Mouse (Mus musculus) erythroblast, adult 5-6 weeks (primary cell): ENCODE results near the gene Gm45623. TPM values are rescaled to one million over a fixed set of nuclear protein-coding genes. Genes with fewer than 3 reads are reported as not detected.

Experiments
- ATAC-seq: replicated peaks from 2 replicates; pipeline ENCODE4 v1.8.0; 2016; ENCODE audit warnings: moderate number of reproducible peaks, mild to moderate bottlenecking, moderate TSS enrichment, inconsistent platforms; ENCODE audit not compliant: poor library complexity, low FRiP score, severe bottlenecking
- total RNA-seq, 2 experiments: library from RNA; stranded (forward) in 1 of 2; stranded (reverse) in 1 of 2; fragments of 150-400 nt in 1 of 2; fragments of 200-764, 138-1000 nt in 1 of 2; gene quantifications; 2 replicates each; pipeline versions ENCODE4 v1.2.3 to v1.2.4; 2015 to 2017; ENCODE audit warnings: low replicate concordance in 2 of 2

Gene Gm45623
- total RNA-seq, 2 experiments from 2014 or later = not detected

DNA sequence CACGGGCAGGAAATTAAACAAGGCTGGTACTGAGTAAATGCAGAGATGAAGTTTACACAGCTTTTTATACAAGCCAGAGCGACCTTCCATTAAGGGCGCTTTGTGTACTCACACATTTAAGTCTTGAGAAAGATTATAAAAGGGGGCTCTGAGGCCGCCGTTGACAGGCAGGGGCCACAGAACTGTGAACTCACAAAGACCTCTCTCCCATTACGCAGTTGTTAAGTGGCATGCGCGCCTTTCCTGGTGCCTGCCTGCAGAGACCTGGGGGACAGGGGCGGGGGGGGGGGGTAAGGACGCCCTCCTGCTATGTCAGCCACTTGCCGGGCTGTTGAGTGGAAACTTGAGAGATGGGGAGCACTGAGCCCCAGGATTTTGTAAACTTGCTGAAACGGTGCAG is 3.6 kb upstream of the Gm45623 start:
- ATAC-seq = no peak

GRCm38 (mm10) chr13:56755871-56756270 is 2.2 kb upstream of the Gm45623 start:
- ATAC-seq = no peak

DNA sequence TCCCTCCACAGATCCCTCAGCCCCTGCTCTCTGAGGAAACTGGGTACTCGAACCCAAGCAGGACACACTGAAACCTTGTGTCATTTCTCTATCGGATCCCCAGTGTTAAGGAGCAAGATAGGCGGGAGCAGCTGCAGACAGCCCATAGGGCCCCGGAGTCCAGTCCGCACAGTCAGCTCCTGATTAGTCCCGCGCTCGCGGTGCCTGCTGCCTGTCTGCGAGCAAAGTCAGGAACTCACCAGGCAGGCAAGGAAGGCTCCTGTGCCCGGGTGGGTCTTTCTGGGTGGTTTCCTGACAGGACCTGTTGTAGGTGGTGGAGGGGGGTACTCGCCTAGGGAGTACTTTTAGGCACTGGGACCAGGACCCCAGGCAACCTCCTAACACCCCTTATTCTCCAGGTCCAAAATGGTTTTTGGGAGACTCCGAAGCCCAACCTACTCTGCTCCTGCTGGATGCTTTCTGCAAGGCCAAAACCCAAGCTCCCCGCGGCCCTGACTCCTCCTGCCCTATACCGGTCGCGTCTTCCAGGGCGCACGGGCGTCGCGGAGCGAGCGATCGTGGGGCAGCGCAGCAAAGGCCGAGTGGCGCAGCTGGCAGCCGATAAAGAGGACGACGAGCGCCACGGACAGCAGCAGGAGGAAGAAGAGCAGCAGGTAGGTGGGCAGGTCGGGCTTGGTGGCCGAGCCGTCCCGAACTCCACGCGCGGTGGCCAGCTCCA is 994 bp downstream of the Gm45623 start:
- ATAC-seq = no peak

DNA sequence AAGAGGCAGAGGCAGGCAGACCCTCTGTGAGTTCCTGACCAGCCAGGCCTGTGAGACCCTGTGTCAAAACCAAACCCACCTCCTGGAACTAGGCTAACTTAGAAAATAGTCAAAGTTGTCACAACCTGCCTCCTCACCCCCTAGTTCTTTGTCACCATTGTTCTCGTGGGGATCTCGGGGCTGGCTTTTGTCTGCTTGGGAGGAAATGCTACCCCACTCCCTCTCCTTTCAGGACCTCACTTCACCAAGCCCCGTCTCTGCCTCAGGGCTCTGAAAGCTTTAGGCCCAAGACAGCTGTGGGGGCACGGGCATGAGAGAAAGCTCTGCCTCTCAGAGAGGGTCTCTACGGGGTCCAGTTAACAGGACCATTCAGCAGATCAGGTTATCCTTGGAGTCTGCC is 1.9 kb downstream of the Gm45623 start:
- no peak for ATAC-seq

GRCm38 (mm10) chr13:56749377-56749776 is 4.2 kb downstream of the Gm45623 start:
- no peak for ATAC-seq

DNA sequence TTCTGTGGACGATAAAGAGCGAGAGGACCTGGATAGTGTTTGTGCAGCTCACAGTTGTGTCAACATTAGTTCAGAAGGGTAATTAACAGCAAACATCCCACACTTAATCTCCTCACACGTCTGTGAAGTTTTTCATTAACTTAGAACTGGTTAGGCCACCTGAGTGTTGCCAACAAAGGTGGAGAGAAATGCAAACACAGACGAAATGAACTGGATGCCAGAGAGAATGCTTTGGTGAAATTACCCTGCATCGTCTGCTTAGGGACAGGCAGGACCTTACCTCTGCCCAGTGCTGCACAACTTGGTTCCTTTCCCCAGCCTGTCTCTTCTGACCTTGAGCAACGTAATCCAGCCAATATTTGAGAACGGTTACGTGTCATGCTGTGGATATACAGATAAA is 6.1 kb downstream of the Gm45623 start:
- no peak for ATAC-seq

- ATAC-seq = no peak
Observed at GRCm38 (mm10) chr13:56746739-56747532, 6.7 kb downstream of the Gm45623 start.

DNA sequence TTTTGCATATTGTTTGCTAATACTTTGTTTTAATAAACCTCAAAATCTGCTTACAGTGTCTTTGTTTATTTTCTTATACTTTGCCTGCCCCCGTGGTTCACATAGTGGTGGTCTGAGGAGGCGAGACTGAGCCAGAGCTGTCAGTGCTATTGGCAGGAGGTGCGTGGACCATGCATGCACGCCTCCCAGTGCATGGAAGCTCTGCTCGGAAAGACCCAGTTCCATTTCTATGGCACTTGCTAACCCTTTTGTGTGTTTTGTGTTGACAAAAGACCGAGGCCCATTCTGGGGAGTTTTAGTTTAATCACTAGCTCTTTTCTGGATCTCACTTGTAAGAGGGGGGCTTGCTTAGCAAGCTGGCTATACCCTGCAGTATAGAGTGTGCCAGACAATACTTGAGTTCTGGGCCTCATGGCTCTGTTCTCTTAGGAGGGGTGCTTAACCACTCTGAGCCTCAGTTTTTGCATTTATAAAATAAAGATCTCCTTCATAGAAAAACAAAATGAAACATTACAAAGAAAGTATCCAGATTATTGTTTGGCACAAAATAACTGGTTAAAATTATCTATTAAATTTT is 11.2 kb downstream of the Gm45623 start:
- ATAC-seq = no peak

DNA sequence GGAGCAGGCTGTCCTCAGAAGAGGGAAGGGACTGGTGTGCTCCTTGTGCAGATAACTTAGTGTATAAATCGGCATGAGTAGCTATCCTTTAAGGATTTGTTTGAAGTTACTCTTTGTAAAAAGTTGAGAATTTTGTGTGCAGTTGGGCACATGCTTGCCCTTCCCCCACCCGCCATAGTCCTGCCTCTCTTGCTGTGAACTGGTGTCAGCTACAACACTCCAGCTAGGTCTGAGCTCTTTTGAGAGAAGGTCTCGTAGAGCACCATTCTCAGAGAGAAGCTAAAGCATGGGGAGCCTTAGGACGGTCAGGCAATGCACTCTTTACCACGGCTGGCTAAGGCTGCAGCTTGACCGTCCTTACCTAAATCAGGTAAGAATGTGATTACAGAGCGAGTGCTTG is 11.9 kb downstream of the Gm45623 start:
- ATAC-seq = no peak

- ATAC-seq = no peak
Observed at GRCm38 (mm10) chr13:56740496-56740895, 13.1 kb downstream of the Gm45623 start.

DNA sequence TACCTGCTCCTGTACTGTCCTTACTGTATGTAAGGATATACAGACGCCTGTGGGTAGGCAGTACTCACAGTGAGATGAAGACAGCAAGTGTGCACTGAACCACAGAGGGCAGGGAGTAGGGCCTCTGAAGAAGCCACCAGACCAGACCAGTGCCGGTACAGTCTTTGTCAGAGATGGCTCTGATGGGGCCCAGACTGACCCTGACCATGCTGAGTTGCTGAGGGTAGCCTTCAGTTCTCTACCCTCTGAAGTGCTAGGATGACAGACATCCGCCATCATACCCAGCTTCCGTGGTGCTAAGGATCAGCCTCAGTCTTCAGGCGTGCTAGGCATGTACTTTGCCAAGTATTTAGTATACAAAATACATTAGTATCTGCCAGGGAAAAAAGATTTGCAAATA is 14.1 kb downstream of the Gm45623 start:
- no peak for ATAC-seq

DNA sequence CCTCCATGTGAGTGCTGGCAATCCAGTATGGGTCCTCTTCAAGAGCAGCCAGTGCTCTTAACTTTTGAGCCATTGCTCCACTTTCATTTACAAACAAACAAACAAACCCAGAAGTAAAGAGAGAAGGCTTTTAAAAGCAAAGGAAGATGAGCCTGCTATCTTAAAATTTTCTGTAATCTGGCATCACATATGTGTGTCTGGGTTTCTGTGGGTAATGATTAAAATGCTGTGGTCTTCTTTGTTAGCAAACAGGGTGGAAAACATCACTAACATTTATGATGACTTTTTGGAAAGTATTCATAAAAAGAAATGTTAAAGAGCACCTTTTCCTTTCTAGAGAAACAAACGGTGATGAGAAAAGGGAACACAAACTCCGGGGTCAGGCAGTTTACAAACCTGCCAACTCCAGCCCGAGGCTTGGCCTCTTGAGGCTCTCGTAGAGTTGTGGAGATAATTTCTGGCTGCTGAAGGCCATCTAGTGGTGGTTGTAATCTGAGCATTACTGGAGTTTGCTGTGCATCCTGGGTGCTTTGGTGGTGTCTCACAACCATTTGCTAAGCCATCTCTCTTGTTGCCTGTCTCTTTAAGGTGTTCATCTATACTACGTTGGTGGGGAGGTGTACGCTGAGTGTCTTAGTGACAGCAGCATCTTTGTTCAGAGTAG is 18.3 kb downstream of the Gm45623 start:
- peak; percentile 74; the same call in 1 of the 2 replicates for ATAC-seq

- no peak for ATAC-seq
Observed at GRCm38 (mm10) chr13:56734617-56735016, 19.0 kb downstream of the Gm45623 start.

DNA sequence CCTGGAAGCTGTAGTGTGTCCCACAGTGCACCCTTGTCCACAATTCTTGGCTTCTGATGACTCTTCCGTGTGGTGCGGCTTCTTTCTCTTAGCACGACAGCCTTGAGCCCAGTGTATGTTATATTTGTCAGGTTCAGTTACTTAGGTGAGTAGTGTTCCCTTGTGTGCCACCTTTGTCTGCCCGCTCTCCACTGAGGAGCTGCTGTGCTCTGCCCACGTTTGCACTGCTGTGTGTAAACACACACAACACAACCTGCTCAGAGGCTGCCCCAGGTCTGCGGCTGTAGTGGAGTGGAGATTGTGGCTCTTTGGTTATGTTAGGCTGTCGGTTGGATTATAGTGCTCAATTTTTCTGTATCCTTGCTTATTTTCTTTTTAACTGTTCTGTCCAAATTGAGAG is 24.6 kb downstream of the Gm45623 start:
- no peak for ATAC-seq

DNA sequence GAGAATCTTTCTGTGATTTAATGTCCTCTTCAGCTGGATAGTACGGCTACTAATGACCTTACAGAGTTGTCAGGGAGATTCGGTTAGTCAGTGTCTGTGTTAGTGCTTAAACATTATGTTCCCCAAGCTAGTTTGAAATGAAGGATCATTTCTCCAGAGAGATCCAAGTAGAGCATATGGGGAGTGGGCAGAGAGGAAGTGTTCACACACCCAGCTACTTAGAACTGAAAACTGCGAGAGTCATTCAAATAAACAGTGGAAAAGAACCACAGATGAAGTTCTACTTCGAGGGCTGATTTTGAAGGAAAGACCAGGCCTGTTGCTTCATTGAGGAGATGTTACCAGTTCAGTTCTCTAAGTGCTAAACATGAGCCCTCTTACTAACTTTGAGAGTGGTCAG is 27.1 kb downstream of the Gm45623 start:
- ATAC-seq = no peak

DNA sequence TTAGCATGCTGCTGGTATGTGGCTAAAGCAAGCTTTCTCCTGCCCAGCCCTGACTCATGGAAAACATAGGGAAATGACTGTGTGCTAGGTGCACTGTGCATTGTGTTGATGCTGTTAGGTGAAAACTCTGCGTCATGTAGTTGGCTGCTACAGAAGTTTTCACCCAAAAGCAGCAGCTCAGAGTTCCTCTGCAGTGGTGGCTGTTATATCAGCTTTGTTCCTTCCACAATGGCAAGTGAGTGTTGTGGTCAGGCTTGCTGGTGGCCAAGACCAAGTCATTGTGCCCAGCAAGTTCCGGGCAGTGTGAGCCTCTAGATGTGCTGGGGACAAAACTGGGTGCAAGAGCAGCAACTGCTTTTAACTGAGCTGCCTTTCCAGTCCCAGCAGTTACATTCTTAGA is 41.4 kb downstream of the Gm45623 start:
- ATAC-seq = no peak

- no peak for ATAC-seq
Observed at GRCm38 (mm10) chr13:56710620-56711019, 43.0 kb downstream of the Gm45623 start.

- ATAC-seq = no peak
Observed at GRCm38 (mm10) chr13:56707606-56708005, 46.0 kb downstream of the Gm45623 start.

- ATAC-seq = no peak
Observed at GRCm38 (mm10) chr13:56707111-56707510, 46.5 kb downstream of the Gm45623 start.

DNA sequence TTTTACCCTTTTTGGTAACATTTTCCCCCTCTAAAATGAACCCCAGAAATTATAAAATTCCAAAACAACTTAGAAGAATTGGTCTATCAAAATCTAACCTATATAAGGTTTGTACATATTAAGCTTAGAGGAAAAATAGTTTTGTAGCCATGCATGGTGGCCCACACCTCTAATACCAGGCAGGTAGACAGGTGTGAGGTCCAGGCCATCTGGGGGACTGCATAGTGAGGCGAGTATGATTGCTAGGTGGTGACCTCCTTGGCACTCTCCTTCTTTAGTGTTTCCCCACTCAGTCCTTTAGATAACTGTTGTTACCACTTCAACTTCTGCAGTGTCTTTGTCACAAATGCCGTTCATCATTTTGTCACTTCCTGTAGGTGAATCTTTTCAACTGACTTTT is 49.0 kb downstream of the Gm45623 start:
- no peak for ATAC-seq
